Mouse (Mus musculus) MEL (cell line): ENCODE measurements around the gene Cc2d2b. TPM values are rescaled to one million over a fixed set of nuclear protein-coding genes. Genes with fewer than 3 reads are reported as not detected.
A peak's percentile ranks its signal among the peaks of the same experiment; 100 is the strongest.

Experiments
- DNase-seq: peaks from one replicate; pipeline ENCODE4 v3.0.0; 2011; ENCODE audit warnings: low read depth, low spot score
- H3K27ac ChIP-seq: 2 replicates; pipeline ENCODE4 v1.5.1; 2012; ENCODE audit warnings: low read depth, mild to moderate bottlenecking, control low read depth, low read length, moderate library complexity; ENCODE audit not compliant: control insufficient read depth
- H3K27me3 ChIP-seq, 2 experiments: fragments of 150-350 bp in 1 of 2; sonication (generic) in 1 of 2; 2 replicates each; pipeline ENCODE4 v1.6.1; 2012; ENCODE audit warnings: low read length in 2 of 2, mild to moderate bottlenecking in 2 of 2, improper control_type of control experiment in 1 of 2, moderate library complexity in 1 of 2; ENCODE audit not compliant: insufficient read depth in 2 of 2, control insufficient read depth in 1 of 2
- H3K36me3 ChIP-seq, 2 experiments: 2 replicates each; pipeline ENCODE4 v1.6.1; 2012 to 2014; ENCODE audit warnings: low read length in 2 of 2, improper control_type of control experiment in 1 of 2, inconsistent platforms in 1 of 2, mild to moderate bottlenecking in 1 of 2; ENCODE audit not compliant: insufficient read depth in 2 of 2, control insufficient read depth in 1 of 2
- H3K4me1 ChIP-seq, 2 experiments: fragments of 150-350 bp in 1 of 2; sonication (generic) in 1 of 2; 2 replicates each; pipeline ENCODE4 v1.6.1; 2012; ENCODE audit warnings: low read length in 2 of 2, improper control_type of control experiment in 1 of 2, mild to moderate bottlenecking in 1 of 2; ENCODE audit not compliant: insufficient read depth in 2 of 2, control insufficient read depth in 1 of 2
- H3K4me3 ChIP-seq, 2 experiments: fragments of 150-350 bp in 1 of 2; sonication (generic) in 1 of 2; 2 replicates each; pipeline ENCODE4 v1.5.1; 2012; ENCODE audit warnings: low read depth in 2 of 2, low read length in 2 of 2, mild to moderate bottlenecking in 2 of 2, moderate library complexity in 2 of 2, control low read depth in 1 of 2, improper control_type of control experiment in 1 of 2; ENCODE audit not compliant: control insufficient read depth in 1 of 2, insufficient read depth in 1 of 2
- H3K79me2 ChIP-seq: 2 replicates; pipeline ENCODE4 v1.6.1; 2012; ENCODE audit warnings: mild to moderate bottlenecking, low read length, moderate library complexity; ENCODE audit not compliant: control insufficient read depth, poor library complexity, insufficient read depth
- H3K9ac ChIP-seq: 2 replicates; pipeline ENCODE4 v1.6.1; 2012; ENCODE audit warnings: low read depth, mild to moderate bottlenecking, control low read depth, low read length, moderate library complexity; ENCODE audit not compliant: control insufficient read depth, poor library complexity, severe bottlenecking
- H3K9me3 ChIP-seq: fragments of 150-350 bp; sonication (generic); replicated peaks from 2 replicates; pipeline ENCODE4 v1.6.1; 2012; ENCODE audit warnings: mild to moderate bottlenecking, low read length, improper control_type of control experiment, moderate library complexity; ENCODE audit not compliant: insufficient read depth
- BHLHE40 ChIP-seq: IDR thresholded peaks from 2 replicates; pipeline ENCODE4 v1.6.1; 2012; ENCODE audit warnings: low read depth, mild to moderate bottlenecking, inconsistent platforms, low read length, improper control_type of control experiment, borderline replicate concordance
- CHD1 ChIP-seq: IDR thresholded peaks from 2 replicates; pipeline ENCODE4 v1.6.1; 2012; ENCODE audit warnings: low read depth, mild to moderate bottlenecking, inconsistent platforms, low read length, improper control_type of control experiment
- CHD2 ChIP-seq: IDR thresholded peaks from 2 replicates; pipeline ENCODE4 v1.6.1; 2011; ENCODE audit warnings: low read length, improper control_type of control experiment
- CTCF ChIP-seq, 3 experiments: IDR thresholded peaks in 2 of 3; conservative IDR thresholded peaks in 1 of 3; 2 replicates each; pipeline ENCODE4 v1.5.1; 2011 to 2012; ENCODE audit warnings: low read length in 3 of 3, low read depth in 2 of 3, mild to moderate bottlenecking in 2 of 3, improper control_type of control experiment in 1 of 3, inconsistent platforms in 1 of 3, mixed read lengths in 1 of 3, moderate library complexity in 1 of 3; ENCODE audit not compliant: control insufficient read depth in 1 of 3, insufficient read depth in 1 of 3, poor library complexity in 1 of 3, severe bottlenecking in 1 of 3
- E2F4 ChIP-seq: IDR thresholded peaks from 2 replicates; pipeline ENCODE4 v1.6.1; 2011; ENCODE audit warnings: low read depth, low read length, improper control_type of control experiment, borderline replicate concordance
- ELF1 ChIP-seq: IDR thresholded peaks from 2 replicates; pipeline ENCODE4 v1.6.1; 2014; ENCODE audit warnings: low read depth, mild to moderate bottlenecking, inconsistent platforms, low read length, improper control_type of control experiment, moderate library complexity
- EP300 ChIP-seq, 2 experiments: IDR thresholded peaks; 2 replicates each; pipeline ENCODE4 v1.6.1; 2011; ENCODE audit warnings: improper control_type of control experiment in 2 of 2, low read length in 2 of 2, low read depth in 1 of 2, mild to moderate bottlenecking in 1 of 2
- ETS1 ChIP-seq: IDR thresholded peaks from 2 replicates; pipeline ENCODE4 v1.6.1; 2012; ENCODE audit warnings: low read depth, mild to moderate bottlenecking, inconsistent platforms, low read length, improper control_type of control experiment, moderate library complexity
- GABPA ChIP-seq: IDR thresholded peaks from 2 replicates; pipeline ENCODE4 v1.6.1; 2012; ENCODE audit warnings: low read depth, mild to moderate bottlenecking, inconsistent platforms, low read length, improper control_type of control experiment, moderate library complexity
- GATA1 ChIP-seq: IDR thresholded peaks from 2 replicates; pipeline ENCODE4 v1.6.1; 2011; ENCODE audit warnings: low read depth, low read length, improper control_type of control experiment
- HCFC1 ChIP-seq: IDR thresholded peaks from 2 replicates; pipeline ENCODE4 v1.6.1; 2012; ENCODE audit warnings: low read depth, mild to moderate bottlenecking, inconsistent platforms, low read length, improper control_type of control experiment, moderate library complexity
- JUND ChIP-seq: IDR thresholded peaks from 2 replicates; pipeline ENCODE4 v1.6.1; 2011; ENCODE audit warnings: low read depth, mild to moderate bottlenecking, improper control_type of control experiment, low read length
- KAT2A ChIP-seq: conservative IDR thresholded peaks from 2 replicates; pipeline ENCODE4 v1.6.1; 2012; ENCODE audit warnings: low read depth, low read length, improper control_type of control experiment, inconsistent platforms
- MAFK ChIP-seq: IDR thresholded peaks from 2 replicates; pipeline ENCODE4 v1.6.1; 2011; ENCODE audit warnings: low read depth, mild to moderate bottlenecking, low read length, improper control_type of control experiment, borderline replicate concordance
- MAX ChIP-seq: IDR thresholded peaks from 2 replicates; pipeline ENCODE4 v1.6.1; 2011; ENCODE audit warnings: low read length, improper control_type of control experiment
- MAZ ChIP-seq: IDR thresholded peaks from 2 replicates; pipeline ENCODE4 v1.6.1; 2012; ENCODE audit warnings: low read depth, mild to moderate bottlenecking, inconsistent platforms, low read length, improper control_type of control experiment
- MEF2A ChIP-seq: IDR thresholded peaks from 2 replicates; pipeline ENCODE4 v1.6.1; 2014; ENCODE audit warnings: low read depth, mild to moderate bottlenecking, inconsistent platforms, low read length, improper control_type of control experiment; ENCODE audit not compliant: poor library complexity, insufficient replicate concordance, severe bottlenecking; ENCODE audit errors: extremely low read depth
- MXI1 ChIP-seq: IDR thresholded peaks from 2 replicates; pipeline ENCODE4 v1.6.1; 2011; ENCODE audit warnings: mild to moderate bottlenecking, low read depth, low read length, improper control_type of control experiment
- MYB ChIP-seq: IDR thresholded peaks from 2 replicates; pipeline ENCODE4 v1.6.1; 2011; ENCODE audit warnings: mild to moderate bottlenecking, low read depth, low read length, improper control_type of control experiment
- MYC ChIP-seq: IDR thresholded peaks from 2 replicates; pipeline ENCODE4 v1.6.1; 2011; ENCODE audit warnings: low read depth, mild to moderate bottlenecking, low read length, improper control_type of control experiment, moderate library complexity
- NELFE ChIP-seq: IDR thresholded peaks from 2 replicates; pipeline ENCODE4 v1.6.1; 2011; ENCODE audit warnings: low read depth, low read length, improper control_type of control experiment
- NRF1 ChIP-seq: IDR thresholded peaks from 2 replicates; pipeline ENCODE4 v1.6.1; 2014; ENCODE audit warnings: low read depth, mild to moderate bottlenecking, inconsistent platforms, low read length, improper control_type of control experiment, moderate library complexity; ENCODE audit not compliant: poor library complexity, insufficient read depth, severe bottlenecking
- POLR2A ChIP-seq, 2 experiments: IDR thresholded peaks; 2 replicates each; pipeline ENCODE4 v1.6.1; 2011 to 2012; ENCODE audit warnings: low read length in 2 of 2, mild to moderate bottlenecking in 2 of 2, control low read depth in 1 of 2, improper control_type of control experiment in 1 of 2, low read depth in 1 of 2, moderate library complexity in 1 of 2; ENCODE audit not compliant: control insufficient read depth in 1 of 2, insufficient read depth in 1 of 2, poor library complexity in 1 of 2
- POLR2AphosphoS5 ChIP-seq: IDR thresholded peaks from 2 replicates; pipeline ENCODE4 v1.6.1; 2012; ENCODE audit warnings: low read depth, borderline replicate concordance, mild to moderate bottlenecking, inconsistent platforms, low read length, moderate library complexity, mixed read lengths
- RAD21 ChIP-seq: IDR thresholded peaks from 2 replicates; pipeline ENCODE4 v1.6.1; 2011; ENCODE audit warnings: mild to moderate bottlenecking, low read depth, low read length, improper control_type of control experiment
- RCOR1 ChIP-seq: IDR thresholded peaks from 2 replicates; pipeline ENCODE4 v1.6.1; 2012; ENCODE audit warnings: low read depth, mild to moderate bottlenecking, inconsistent platforms, low read length, improper control_type of control experiment
- SIN3A ChIP-seq: IDR thresholded peaks from 2 replicates; pipeline ENCODE4 v1.6.1; 2012; ENCODE audit warnings: low read length, improper control_type of control experiment, inconsistent platforms
- SMC3 ChIP-seq: IDR thresholded peaks from 2 replicates; pipeline ENCODE4 v1.6.1; 2011; ENCODE audit warnings: low read depth, low read length, improper control_type of control experiment
- TAL1 ChIP-seq: IDR thresholded peaks from 2 replicates; pipeline ENCODE4 v1.6.1; 2012; ENCODE audit warnings: mild to moderate bottlenecking, inconsistent platforms, low read length, moderate library complexity, mixed read lengths
- TBP ChIP-seq: IDR thresholded peaks from 2 replicates; pipeline ENCODE4 v1.8.0; 2011; ENCODE audit warnings: low read depth, low read length, improper control_type of control experiment
- TCF12 ChIP-seq: IDR thresholded peaks from 2 replicates; pipeline ENCODE4 v1.6.1; 2014; ENCODE audit warnings: low read depth, mild to moderate bottlenecking, inconsistent platforms, low read length, improper control_type of control experiment, moderate library complexity
- UBTF ChIP-seq: IDR thresholded peaks from 2 replicates; pipeline ENCODE4 v1.6.1; 2012; ENCODE audit warnings: low read depth, mild to moderate bottlenecking, inconsistent platforms, low read length, improper control_type of control experiment, moderate library complexity, borderline replicate concordance; ENCODE audit not compliant: insufficient read depth
- USF1 ChIP-seq: IDR thresholded peaks from 2 replicates; pipeline ENCODE4 v1.6.1; 2014; ENCODE audit warnings: low read depth, mild to moderate bottlenecking, inconsistent platforms, low read length, improper control_type of control experiment, moderate library complexity
- USF2 ChIP-seq, 2 experiments: IDR thresholded peaks; 2 replicates each; pipeline ENCODE4 v1.6.1; 2011 to 2012; ENCODE audit warnings: improper control_type of control experiment in 2 of 2, low read length in 2 of 2, borderline replicate concordance in 1 of 2, inconsistent platforms in 1 of 2, low read depth in 1 of 2, mild to moderate bottlenecking in 1 of 2; ENCODE audit not compliant: insufficient read depth in 1 of 2
- ZC3H11A ChIP-seq: IDR thresholded peaks from 2 replicates; pipeline ENCODE4 v1.6.1; 2012; ENCODE audit warnings: low read depth, mild to moderate bottlenecking, inconsistent platforms, low read length, improper control_type of control experiment
- ZMIZ1 ChIP-seq: IDR thresholded peaks from 2 replicates; pipeline ENCODE4 v1.6.1; 2012; ENCODE audit warnings: low read depth, mild to moderate bottlenecking, inconsistent platforms, low read length, improper control_type of control experiment, moderate library complexity
- ZNF384 ChIP-seq: IDR thresholded peaks from 2 replicates; pipeline ENCODE4 v1.6.1; 2012; ENCODE audit warnings: low read depth, mild to moderate bottlenecking, inconsistent platforms, low read length, improper control_type of control experiment
- polyA plus RNA-seq, 2 experiments: library from polyadenylated mRNA; stranded (reverse) in 1 of 2; unstranded in 1 of 2; fragments of >175 nt in 1 of 2; fragments of >200 nt in 1 of 2; gene quantifications; 2 replicates each; pipeline versions ENCODE4 v1.2.1 to v1.2.4; 2012; ENCODE audit warnings: low replicate concordance in 2 of 2, low read depth in 1 of 2; ENCODE audit not compliant: insufficient read length in 2 of 2, insufficient read depth in 1 of 2, missing spikeins in 1 of 2
- total RNA-seq: library from RNA; depleted of rRNA; stranded (reverse); fragments of 300-350 nt; gene quantifications from 2 replicates; pipeline ENCODE4 v1.2.3, GENCODE M21; 2012

The Cc2d2b gene
- total and polyA plus RNA-seq, 3 experiments: not detected

- Histone ChIP-seq H3K4me1 (peaks cover 0 to 6% of the 10 kb centered on the region in 2 experiments; a peak in 2 of 4 replicates), H3K9me3 (no peaks in the 10 kb centered on the region), H3K9ac (no peak overlapping the region), H3K27me3 (peaks cover 0 to 5% of the 10 kb centered on the region in 2 experiments), H3K36me3 (peaks cover 0 to 7% of the 10 kb centered on the region in 2 experiments; a peak in 2 of 4 replicates), H3K27ac (no peak overlapping the region; the same call in 1 of the 2 replicates), H3K4me3 (no peak overlapping the region), H3K79me2 (no peaks in the 10 kb centered on the region)
- DNase-seq: peak; percentile 94
- TF ChIP-seq SMC3 (no peak), ETS1 (peak; percentile 99), USF2 (IDR thresholded peaks at IDR 0.05; ENCODE audit: borderline replicate concordance in 1 of 2, insufficient read depth in 1 of 2, low read depth in 1 of 2, low read length in 2 of 2) (peak in 1 of 2 experiments; percentile 64; a peak in 2 of 4 replicates), TAL1 (peak; percentile 78), POLR2A (IDR thresholded peaks at IDR 0.05; ENCODE audit: control insufficient read depth in 1 of 2, insufficient read depth in 1 of 2, low read depth in 1 of 2, low read length in 2 of 2, poor library complexity in 1 of 2) (no peak), BHLHE40 (peak; percentile 97), CTCF (IDR thresholded peaks at IDR 0.05 in 2 of 3, conservative IDR thresholded peaks at IDR 0.05 in 1 of 3; ENCODE audit: control insufficient read depth in 1 of 3, insufficient read depth in 1 of 3, low read depth in 2 of 3, low read length in 3 of 3, poor library complexity in 1 of 3, severe bottlenecking in 1 of 3) (no peak), MYC (peak; percentile 95), CHD2 (no peak), UBTF (no peak), POLR2AphosphoS5 (no peak), GATA1 (peak; percentile 96), USF1 (peak; percentile 92), RAD21 (no peak), TBP (no peak), CHD1 (no peak), ZC3H11A (no peak), MAX (peak; percentile 95), MEF2A (peak; percentile 93), SIN3A (peak; percentile 93), GABPA (no peak), MYB (0 out of 2 replicates have a peak, but pooled peaks have one; percentile 45), EP300 (IDR thresholded peaks at IDR 0.05; ENCODE audit: low read depth in 1 of 2, low read length in 2 of 2) (peak; percentile 87 to 92), NRF1 (no peak), NELFE (no peak), MAZ (peak; percentile 57; the same call in 1 of the 2 replicates), HCFC1 (peak; percentile 36; the same call in 1 of the 2 replicates), RCOR1 (peak; percentile 87), MXI1 (peak; percentile 92), MAFK (peak; percentile 77; the same call in 1 of the 2 replicates), ZNF384 (peak; percentile 54), ZMIZ1 (no peak), E2F4 (0 out of 2 replicates have a peak, but pooled peaks have one; percentile 61), TCF12 (peak; percentile 92), KAT2A (peak; percentile 35; the same call in 1 of the 2 replicates), JUND (no peak), ELF1 (no peak)
These were observed 20.8 kb downstream of the Cc2d2b start for GRCm38 (mm10) chr19:40769341-40769770.
